Mouse (Mus musculus): ENCODE data around the gene Hmgxb4. TPM values are rescaled to one million over a fixed set of nuclear protein-coding genes. Genes with fewer than 3 reads are reported as not detected.

The Hmgxb4 gene
- polyA plus RNA-seq, 2 experiments from 2014 or later = 32.9 to 42.2 TPM

DNA sequence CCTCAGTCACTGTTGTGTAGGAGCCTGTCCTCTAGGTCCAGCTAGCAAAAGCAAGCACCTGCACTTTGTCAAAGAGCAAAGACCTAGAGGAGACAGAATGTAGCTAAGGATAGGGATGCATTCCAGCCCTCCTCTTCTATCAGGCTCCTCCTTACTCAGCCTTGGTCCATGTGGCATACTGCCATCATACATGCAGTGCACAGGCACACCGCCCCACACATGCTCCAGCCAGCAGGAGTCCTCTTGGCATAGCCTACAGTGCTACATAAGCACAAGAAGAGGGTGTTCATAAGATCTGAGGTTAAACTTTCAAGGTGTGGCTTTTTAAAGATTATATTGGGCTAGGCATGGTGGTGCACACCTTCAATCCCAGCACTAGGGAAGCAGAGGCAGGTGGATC, 81.7 kb downstream of the Hmgxb4 start:
- ATAC-seq = no peak

DNA sequence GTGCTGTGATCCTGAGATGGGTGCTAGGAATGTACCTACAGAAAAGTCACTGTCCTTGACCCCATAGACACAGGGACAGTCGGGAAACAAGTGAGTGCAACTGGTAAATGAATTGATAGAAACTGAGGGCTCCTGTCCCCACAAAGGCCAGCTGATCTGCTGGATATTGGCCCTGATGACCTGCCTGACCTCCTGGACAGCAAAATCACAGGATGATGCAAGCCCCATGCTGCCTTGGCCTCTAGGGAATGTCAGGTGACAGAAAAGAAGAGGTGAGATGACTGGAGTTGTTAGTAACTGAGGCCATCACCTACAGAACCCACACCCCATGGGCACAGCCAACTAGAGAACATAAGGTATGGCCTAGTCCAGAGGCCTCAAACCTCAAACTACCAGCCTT, 85.1 kb downstream of the Hmgxb4 start:
- no peak for ATAC-seq

DNA sequence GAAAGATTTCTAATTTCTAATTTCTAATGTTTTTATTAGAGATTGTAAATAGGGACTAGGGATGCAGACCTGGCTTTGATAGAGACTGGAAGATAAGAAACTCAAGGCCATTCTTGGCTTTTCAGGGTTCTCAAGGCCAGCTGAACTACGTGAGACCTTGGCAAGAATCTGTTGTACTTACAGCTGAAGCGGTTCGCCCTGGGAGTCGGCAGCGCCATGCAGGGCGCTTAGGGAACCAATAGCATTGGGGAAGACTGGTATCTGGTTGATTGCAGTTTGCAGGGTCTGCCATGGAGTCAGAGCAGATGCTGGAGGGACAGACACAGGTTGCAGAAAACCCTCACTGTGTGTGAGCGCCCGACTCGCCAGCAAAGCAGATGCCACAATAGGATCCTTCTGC, 85.7 kb downstream of the Hmgxb4 start:
- ATAC-seq = no peak

Other genes starting within 250 kb of the Hmgxb4 start
- not detected for gene Isx, start 120.2 kb upstream of the Hmgxb4 start, polyA plus RNA-seq (2017; shearing (Covaris generic))
- 10 to 100 TPM; 14.3 to 14.7 TPM for gene Tom1, start 40.3 kb downstream of the Hmgxb4 start, polyA plus RNA-seq (2017; shearing (Covaris generic))
- 1 to 10 TPM; 2.4 to 5.2 TPM for gene Hmox1, start 100.3 kb downstream of the Hmgxb4 start, polyA plus RNA-seq (2017; shearing (Covaris generic))
- gene Mcm5, start 116.2 kb downstream of the Hmgxb4 start, polyA plus RNA-seq (2017; shearing (Covaris generic)) = 10 to 100 TPM; 37.6 to 60.5 TPM
- under 1 TPM in 1 of 2 experiments, not detected in 1; 0.18 TPM for gene Rasd2, start 220.6 kb downstream of the Hmgxb4 start, polyA plus RNA-seq (2017; shearing (Covaris generic))

Data from activated CD4-positive, CD25-positive, alpha-beta regulatory T cell, adult 4 months (primary cell).